Mouse (Mus musculus): ENCODE measurements around the gene Slc25a21.

The Slc25a21 gene

DNA sequence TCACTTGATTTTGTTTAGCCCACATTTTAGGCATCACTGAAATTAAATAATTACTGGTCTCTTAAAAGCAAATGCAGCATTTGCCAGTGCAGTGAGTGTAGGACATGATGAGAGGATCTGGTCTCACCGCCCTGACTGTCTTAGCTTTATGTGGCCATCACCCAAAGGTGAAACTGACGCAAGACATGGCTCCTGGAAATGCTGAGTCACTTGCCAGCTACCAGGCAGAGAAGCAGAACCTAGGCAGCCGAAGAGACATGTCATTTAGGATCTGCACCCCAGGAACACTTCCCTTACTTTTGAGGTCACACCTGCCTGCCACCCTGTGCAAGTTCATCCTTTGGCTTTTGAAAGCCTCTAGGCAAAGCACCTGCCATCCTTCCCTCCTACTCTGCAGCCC lies 180.4 kb downstream of the Slc25a21 start:
- no peak for DNase-seq (ENCODE audit: low spot score)

DNA sequence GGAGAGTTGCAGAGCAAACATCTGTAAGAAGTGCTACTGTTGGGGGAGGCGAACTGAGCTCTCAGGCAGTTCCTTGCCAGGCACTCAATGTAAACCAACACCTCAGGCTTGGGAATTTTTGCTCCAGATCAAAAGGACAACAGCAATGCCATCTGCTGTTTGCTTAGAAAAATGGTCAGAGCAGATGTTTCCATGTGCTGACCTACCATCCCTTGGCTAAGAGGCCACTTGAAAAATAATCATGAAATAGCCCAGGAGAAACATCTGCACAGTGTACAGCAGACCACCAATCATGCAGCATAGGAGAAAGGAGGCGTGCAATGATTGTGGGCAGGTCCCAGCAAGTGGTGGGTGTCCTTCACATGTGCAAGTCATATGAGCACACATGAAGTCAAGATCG lies 180.9 kb downstream of the Slc25a21 start:
- DNase-seq (ENCODE audit: low spot score), result no peak

DNA sequence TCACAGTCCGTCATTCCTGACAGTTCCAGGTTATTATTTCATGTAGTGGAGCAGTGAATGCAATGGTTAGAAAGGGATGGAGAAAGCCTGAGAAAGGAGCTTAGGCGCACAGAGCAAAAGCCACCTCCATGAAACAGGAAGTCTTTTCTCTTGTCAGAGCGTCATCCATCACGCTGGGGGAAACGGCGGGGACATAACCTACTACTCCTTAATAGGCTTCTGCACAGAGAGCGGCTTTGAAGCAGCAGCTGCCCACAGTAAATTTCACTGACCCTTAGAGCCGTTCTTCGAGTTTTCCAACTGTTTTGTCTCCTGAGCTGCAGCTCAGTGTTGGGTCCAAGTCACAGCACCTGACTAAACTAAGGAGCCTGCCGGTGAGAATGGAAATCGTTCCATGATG lies 188.3 kb downstream of the Slc25a21 start:
- DNase-seq (ENCODE audit: low spot score), result no peak

DNA sequence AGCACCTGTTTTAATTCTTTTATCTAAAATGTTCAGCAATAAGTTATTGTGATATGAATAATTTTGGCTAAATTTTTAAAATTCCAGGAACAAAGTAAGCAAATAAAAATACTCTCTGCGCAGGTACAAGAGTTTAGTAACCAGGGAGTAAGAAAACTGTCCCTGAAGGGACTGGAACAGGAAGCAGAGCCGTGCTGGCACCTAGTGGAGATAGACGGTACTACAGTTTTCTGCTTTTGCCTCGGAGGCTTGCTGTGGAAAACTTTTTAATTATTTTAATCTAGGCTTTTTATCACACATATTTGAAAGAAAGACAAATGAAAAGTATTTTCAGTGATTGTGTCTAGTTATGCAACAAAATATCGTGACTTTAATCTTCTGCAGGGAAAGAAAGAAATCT lies 211.2 kb downstream of the Slc25a21 start:
- DNase-seq (ENCODE audit: low spot score), result peak; percentile 63

DNA sequence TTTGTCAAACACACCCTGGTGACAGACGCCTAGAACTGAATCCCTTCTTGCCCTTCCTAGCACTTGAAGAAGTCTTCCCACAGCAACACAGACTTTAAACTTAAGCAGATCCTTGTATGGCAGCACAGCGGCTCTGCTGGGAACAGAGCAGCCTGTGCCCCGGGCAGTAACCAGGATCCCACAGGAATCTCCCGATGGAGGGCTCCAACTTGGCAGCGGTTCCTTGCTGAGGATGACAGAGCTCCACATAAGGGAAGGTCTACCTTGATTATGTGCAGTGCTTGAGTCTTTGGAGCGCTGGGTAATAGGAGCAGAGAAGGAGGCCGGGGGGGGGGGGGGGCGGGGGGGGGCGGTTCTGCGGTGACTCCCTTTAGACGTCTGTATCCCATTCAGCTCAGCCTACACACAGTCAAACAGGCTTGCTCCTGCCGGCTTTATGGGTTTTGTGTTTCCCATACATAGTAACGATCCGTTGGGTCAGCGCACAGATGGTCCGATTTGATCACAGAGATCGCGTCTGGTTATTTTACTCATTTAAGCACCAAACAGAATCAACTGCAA lies 215.1 kb downstream of the Slc25a21 start:
- DNase-seq (ENCODE audit: low spot score), result no peak

DNA sequence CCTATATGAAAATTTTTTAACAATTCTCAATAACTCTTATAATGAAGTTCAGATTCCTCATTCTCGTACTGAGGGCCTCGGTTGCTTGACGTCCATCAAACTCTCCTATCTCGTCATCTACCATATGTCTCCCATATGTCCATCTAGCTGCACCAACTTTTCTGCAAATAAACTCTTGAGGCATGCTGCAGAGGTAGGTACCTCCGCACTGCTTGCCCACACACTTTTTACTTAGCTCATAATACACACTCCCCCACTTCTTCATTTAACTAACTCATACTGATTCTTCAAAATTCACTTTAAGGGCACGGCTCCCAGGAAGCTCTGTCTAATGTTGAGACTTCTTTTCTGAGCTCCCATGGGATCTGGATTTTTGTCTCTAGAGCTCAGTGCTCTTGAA lies 222.0 kb downstream of the Slc25a21 start:
- DNase-seq (ENCODE audit: low spot score), result no peak

DNA sequence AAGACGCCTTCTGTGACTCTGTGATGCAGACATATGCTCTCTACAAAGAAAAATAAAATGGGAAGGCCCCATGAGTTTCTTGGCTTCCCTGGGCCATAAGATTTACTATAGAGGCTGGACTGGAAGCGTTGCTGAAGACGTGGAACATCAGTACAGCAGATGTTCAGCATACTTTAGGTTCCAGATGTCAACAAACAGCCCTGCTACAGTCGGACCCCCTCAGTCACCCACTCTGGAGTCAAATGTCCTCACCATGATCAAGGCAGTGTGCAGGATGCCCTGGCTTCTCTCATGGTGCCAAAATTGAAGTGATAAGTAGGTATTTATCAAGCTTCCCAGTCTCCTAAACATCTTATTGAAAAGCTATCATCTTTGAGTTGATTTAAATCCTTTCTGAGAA lies 234.0 kb downstream of the Slc25a21 start:
- no peak for DNase-seq (ENCODE audit: low spot score)

DNA sequence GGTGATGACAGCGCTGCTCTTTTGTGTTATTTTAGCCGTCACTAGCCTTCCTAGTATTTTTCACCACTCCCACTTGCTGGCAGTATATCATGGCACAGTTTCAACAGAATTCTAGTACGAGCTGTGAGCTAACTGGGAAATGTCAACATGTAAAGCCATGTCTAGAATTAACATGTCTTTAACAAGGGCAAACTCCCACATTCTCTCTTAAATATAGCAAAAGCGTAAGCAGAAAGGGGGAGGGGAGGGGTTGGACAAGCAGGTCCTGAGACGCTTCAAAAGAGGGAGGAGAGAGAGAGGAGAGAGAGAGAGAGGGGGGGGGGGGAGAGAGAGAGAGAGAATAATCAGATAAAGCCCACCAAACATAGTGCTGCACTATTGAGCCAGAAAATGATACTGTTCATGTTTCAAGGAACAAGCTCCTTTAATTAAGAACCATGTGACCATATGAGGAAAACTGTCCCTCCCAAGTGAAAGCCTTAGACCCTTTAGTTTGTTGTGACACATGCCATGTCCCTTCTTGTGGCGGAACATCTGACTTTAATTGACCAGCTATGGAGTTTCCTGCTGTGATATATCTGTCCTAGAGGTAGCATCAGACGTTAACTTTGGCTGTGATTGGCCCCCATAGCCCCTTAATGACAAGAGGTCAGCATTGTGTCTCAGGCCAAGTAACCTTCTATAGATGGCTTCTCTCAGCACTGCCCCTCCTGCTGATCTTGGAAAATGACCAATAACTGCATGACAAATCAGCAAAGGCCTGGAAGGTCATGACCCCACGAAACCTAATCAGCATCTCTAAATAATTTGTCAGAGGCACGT lies 237.8 kb downstream of the Slc25a21 start:
- no peak for DNase-seq (ENCODE audit: low spot score)

DNA sequence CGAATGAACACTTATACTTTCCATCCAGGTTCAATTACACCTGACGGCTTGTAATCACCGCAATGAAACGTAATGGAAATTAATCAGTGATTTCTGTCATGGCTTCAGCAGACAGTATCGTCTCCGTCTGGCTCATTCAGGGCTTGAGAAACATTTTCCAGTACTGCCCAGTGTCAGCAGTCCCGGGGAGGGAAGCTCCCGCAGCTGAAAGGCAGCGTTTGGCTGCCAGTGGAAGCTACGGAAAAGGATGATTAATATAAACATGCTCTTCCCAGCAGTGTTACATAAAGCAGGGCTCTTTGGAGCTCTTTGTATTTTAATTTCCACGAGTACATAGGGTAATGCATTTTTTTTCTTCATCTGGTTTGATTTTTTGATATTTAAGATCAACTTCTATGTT lies 239.0 kb downstream of the Slc25a21 start:
- no peak for DNase-seq (ENCODE audit: low spot score)

DNA sequence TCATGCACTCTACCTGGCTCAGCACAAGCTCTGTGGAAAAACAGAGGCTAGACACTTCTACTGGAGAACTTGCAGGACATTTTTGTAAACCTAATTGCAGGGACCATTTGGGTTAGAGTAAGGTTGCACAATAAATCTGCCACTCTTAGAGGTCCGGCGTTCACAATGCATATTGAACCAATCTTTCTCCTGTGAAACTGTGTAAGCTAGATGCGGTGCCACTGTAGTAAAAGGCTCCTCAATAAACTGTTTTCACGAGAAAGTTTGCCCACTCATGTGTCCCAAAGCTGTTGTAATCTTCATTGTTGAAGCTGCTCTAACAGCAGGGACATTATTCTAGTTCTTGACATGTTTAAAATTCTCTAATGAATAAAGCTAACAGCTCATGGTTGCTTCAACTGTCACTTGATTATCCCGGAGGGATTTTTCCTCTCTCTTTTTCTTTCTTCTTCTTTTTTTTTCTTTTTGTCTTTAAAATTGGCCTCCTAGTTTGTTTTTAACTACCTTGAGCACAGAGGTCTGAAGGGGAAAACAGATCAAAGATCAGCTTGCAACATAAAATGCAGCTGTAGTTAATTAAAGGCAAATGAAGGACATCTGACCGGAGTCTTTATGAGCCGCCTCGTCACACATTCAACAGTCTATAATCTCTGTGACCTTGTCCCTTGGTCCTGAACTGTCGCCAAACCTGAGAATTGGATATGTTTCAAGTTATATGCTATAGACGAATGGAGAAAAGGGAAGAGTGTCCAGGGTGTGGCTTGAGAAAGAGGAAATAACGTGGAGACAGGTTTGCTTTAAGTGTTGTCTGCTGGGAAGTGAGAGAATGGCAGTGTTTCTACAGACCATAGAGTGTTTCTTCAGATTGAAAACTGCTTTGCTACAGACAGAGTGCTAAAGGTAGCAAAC lies 245.3 kb downstream of the Slc25a21 start:
- DNase-seq (ENCODE audit: low spot score), result no peak

DNA sequence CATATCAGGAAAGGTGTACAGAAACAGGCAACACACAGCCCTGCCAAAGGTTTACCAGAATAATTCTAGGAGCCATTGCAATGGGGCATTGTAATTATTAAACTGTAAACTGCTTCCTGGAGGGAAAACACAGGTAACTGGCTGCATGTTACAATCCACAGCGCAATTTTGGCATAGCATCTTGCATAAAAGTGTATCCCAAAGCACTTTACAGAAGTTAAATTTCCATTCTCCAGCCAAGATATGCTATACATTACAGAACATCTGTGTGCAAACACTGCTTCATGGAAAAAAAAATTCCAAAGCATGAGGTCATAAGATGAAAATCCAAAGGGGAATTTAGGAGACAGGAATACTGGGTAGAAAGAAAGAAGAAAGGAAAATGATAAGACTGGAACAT lies 253.0 kb downstream of the Slc25a21 start:
- no peak for DNase-seq (ENCODE audit: low spot score)

DNA sequence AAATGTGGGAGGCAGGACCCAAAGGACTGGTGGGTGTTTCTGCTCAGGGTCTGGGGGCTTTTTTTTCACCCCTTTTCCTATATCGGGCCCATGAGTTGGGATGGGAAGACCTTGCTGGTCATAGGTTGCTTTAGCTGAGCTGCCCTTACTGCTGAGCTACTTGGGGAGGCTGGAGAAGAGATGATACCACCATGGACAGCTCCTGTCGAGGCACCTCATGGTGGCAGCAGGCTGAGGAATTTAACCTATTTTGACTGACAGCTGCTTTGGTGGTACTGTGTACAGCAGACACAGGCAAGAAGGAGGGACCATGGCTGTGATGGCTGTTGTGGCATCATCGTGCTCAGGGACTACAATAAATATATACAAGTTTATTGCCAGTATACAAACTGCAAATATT lies 256.4 kb downstream of the Slc25a21 start:
- DNase-seq (ENCODE audit: low spot score), result no peak

DNA sequence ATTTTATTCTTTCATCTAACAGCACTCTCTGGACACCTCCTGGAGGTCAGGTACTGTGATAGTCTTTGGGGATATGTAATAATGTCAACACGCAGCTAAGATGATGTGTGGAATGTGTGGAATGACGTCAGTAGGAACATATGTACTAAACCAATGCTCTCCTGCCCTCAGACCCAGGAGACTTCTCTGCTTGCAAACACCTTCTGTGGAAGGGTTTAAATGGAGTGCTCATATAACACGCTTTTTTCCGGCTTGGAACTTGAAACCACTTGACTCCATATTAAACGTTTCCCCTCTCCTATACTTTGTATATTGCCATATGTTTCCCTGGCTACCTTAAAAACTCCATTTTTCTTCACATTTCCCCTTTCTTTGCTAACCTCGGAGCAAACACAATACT lies 279.1 kb downstream of the Slc25a21 start:
- no peak for DNase-seq (ENCODE audit: low spot score)

DNA sequence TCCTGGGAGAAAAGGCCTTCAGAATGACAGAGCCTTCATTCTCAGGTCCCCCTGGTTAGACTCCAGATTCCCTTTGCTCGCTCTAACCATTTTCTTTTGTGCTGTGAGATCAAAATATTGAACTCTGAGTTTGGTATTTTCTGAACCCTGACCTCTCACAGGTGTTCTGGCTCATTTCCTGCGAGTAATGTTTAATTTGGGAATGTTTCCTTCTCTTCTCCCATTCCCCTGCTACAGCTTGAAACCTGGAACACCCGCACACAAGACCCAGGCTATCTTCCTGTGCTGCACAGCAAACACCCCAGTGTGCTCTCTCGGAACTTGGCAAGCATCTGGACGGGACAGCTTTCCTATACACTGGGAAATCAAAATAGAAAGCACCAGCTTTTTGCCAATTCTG lies 290.8 kb downstream of the Slc25a21 start:
- DNase-seq (ENCODE audit: low spot score), result no peak

DNA sequence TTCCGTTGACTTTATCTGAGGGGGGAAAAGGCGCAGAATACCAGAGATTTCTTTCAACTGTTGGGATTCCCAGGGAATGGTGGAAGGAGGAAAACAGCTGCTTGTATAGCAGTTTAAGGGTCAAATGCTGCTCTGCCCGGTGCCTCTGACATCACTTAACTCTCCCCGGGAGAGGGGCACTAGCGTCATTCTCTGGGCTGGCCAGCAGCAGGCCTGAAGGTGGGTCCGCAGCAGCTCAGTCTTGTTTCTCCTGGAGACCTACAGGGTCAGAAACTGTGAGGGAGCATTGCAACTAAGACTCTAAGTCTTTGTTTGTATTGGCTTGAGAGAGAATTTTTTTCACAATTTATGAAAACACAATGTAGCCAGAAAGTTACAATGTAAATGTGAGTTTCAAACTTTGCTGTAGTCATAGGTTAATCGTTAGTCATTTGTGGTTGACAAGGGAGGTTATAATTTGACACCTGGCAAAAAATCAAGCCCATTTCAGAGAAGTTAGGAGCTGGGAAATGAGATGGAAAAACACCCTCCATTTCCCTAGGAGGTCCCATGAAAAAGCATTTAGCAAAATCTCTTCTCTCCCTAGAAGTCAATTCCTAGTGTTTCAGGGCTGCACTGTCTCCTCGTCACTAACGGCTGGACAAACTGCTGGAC lies 291.5 kb downstream of the Slc25a21 start:
- no peak for DNase-seq (ENCODE audit: low spot score)

DNA sequence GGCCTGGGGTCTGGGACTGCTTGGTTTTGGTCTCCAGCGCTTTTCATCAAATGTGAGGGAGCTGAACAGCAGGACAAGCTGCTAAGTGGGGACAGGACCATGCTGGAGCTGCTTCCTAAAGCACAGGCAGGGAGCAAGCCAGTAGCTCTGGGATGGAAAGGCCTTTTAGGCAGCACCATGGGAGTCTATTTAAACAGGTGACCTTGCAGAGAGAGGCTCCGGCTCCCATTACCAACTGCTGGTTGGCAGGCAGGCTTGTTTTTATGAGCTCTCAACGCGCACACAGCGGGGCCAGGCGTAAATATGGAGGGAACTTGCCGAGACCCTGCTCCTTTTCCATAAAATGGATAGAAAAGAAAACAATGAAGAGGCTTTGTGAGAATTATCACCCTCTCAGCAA lies 292.1 kb downstream of the Slc25a21 start:
- DNase-seq (ENCODE audit: low spot score), result no peak

DNA sequence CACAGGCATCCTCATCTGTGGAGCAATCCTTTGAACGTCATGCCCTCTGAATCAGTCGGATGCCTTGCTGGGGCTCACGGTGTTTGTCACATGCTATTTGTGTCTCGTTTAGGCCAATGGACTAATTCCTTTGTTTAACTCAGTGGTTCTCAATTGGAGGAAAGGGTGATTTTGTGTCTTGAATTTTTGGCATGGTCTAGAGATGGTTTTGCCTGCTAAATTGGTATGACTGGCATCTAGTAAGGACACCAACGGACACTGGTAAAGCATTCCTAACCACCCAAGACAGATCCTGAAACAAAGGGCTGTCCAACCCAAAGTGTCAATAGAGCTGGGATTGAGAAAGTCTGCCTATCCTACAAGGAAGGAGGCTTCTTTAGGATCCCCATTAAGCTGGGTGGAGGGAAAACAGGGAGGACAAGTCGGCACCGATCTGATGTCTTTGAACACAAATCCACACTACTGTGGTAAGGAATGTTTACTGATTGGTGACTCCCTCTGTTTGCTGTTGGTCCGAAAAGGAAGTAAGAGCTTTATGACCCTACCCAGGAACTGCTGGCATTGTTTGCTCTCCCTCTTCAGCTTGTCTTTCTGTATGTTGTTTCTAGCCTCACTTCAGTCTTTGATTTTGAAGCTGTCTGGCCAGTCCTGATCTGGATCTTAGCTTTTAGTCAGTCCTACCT lies 294.4 kb downstream of the Slc25a21 start:
- DNase-seq (ENCODE audit: low spot score), result no peak

DNA sequence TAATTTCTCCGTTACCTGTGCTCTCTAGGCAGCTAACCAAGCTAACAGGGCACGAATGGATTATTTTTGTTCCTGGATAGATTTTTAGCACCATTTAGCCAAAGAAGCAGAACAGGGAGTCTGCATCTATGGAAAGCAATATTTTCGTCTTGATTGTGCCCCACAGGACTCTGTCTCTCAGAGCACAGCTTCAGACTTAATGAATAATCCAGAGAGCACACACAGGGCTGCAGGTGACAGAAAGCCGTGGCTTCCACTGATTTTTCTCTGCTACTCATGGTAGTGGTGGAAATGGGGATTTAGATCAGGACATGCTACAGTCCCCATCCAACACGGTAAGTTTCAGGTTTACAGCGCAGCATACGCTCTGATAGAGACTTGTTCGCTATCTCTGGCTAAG lies 299.3 kb downstream of the Slc25a21 start:
- no peak for DNase-seq (ENCODE audit: low spot score)

DNA sequence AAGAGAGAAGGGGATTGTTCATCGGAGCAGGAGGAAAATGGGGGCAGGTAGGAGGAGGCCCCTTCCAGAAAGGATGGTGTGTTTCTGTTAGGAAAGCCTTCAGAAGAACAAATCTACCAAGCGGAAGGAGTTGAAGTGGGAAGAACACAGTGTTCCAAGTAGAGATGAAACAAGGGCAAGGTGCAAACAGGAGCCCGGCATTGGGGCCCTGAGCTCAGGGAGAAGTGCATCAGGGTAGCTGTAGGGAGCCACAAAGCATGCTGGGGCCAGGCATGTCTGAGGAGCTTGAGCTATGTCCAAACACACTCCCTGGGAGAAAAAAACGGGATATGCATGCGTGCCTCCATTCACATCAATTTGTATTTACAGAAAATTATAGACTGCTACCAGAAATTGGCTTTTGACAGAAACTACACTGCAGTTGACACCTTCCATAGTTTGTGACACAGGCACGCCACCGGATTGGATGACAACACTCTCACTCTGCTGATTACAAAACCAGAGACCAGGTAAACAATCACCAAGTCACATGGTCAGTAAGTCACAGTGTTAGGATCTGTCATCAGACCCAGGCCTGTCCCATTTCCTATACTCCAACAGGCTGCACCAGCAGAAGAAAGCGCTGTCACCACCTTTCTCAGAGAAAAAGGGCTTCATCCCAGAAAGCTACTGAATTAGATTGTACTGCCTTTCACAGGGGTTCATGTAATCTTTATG lies 299.9 kb downstream of the Slc25a21 start:
- no peak for DNase-seq (ENCODE audit: low spot score)

DNA sequence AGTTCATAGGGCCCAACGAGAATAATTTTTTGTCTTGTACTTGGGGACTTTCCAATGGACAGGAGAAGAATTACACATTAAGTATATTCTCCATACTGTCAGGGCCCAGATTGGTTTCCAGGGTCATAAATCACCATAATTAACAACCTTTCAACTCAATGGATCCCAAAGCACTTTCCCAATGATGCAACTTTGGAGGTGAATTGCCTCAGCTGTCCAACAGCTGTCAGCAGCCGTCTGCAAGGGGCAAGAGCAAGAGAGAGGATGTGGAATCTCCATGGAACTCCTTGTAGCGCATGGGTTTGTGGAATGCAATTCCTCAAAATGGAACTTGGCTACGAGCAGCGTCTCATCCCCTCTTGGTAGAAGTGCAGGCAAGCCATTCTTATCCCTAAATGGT lies 302.3 kb downstream of the Slc25a21 start:
- DNase-seq (ENCODE audit: low spot score), result no peak

All from adipocyte (in vitro differentiated cells).